Mouse (Mus musculus) G1E (cell line): ENCODE results near the gene Cep68. TPM values are rescaled to one million over a fixed set of nuclear protein-coding genes. Genes with fewer than 3 reads are reported as not detected.

Experiments
- ATAC-seq: 2 replicates; pipeline ENCODE4 v1.8.0; 2016; ENCODE audit warnings: mild to moderate bottlenecking; ENCODE audit not compliant: insufficient number of reproducible peaks, poor library complexity, low FRiP score, severe bottlenecking; ENCODE audit errors: extremely low read depth
- DNase-seq: peaks from one replicate; pipeline ENCODE4 v3.0.0; 2012; ENCODE audit warnings: low spot score
- H3K27me3 ChIP-seq: 2 replicates; pipeline ENCODE4 v1.6.1; 2012; ENCODE audit warnings: mild to moderate bottlenecking, low read length, inconsistent platforms; ENCODE audit not compliant: insufficient read depth
- H3K36me3 ChIP-seq: replicated peaks from 2 replicates; pipeline ENCODE3; 2012; ENCODE audit warnings: mild to moderate bottlenecking, inconsistent platforms
- H3K4me1 ChIP-seq: 2 replicates; pipeline ENCODE4 v1.6.1; 2012; ENCODE audit warnings: low read depth, low read length, inconsistent platforms, mixed read lengths; ENCODE audit not compliant: insufficient read depth
- H3K4me3 ChIP-seq: 2 replicates; pipeline ENCODE4 v1.5.1; 2012; ENCODE audit warnings: low read depth, mild to moderate bottlenecking, inconsistent platforms, low read length, moderate library complexity, mixed read lengths
- H3K9me3 ChIP-seq: replicated peaks from 2 replicates; pipeline ENCODE4 v1.6.1; 2012; ENCODE audit warnings: inconsistent platforms
- CTCF ChIP-seq: IDR thresholded peaks from 2 replicates; pipeline ENCODE4 v1.5.1; 2012; ENCODE audit warnings: low read depth, low read length, inconsistent platforms, mixed read lengths
- GATA1 ChIP-seq: IDR thresholded peaks from 2 replicates; pipeline ENCODE4 v1.6.1; 2012; ENCODE audit warnings: borderline replicate concordance, low read length, inconsistent platforms, mixed read lengths
- GATA2 ChIP-seq: IDR thresholded peaks from 2 replicates; pipeline ENCODE4 v1.6.1; 2012; ENCODE audit warnings: low read depth, low read length, inconsistent platforms, borderline replicate concordance
- POLR2AphosphoS5 ChIP-seq: IDR thresholded peaks from 2 replicates; pipeline ENCODE4 v1.6.1; 2012; ENCODE audit warnings: low read depth, low read length, inconsistent platforms; ENCODE audit not compliant: insufficient replicate concordance
- TAL1 ChIP-seq: conservative IDR thresholded peaks from 2 replicates; pipeline ENCODE4 v1.6.1; 2012; ENCODE audit warnings: low read depth, low read length, inconsistent platforms, mixed read lengths
- polyA plus RNA-seq: library from polyadenylated mRNA; stranded (reverse); fragments of >175 nt; gene quantifications from 2 replicates; pipeline ENCODE4 v1.2.3, GENCODE M21; 2012
- total RNA-seq, 2 experiments: library from RNA; stranded (forward) in 1 of 2; stranded (reverse) in 1 of 2; fragments of 200-1000 nt in 1 of 2; fragments of >200 nt in 1 of 2; fragmentation: Nextera tagmentation in 1 of 2; gene quantifications; 2 replicates each; pipeline ENCODE4 v1.2.3; 2014 to 2017

Cep68 gene
- total and polyA plus RNA-seq, 3 experiments, result 20.6 to 32.9 (median 23.3) TPM

- H3K36me3 ChIP-seq, result peaks cover 38% of the 10 kb centered on the region
- no peaks in the 10 kb centered on the region; the same call in 1 of the 2 replicates for H3K9me3 ChIP-seq
- DNase-seq, result peak; percentile 48
- H3K27me3 ChIP-seq, result peaks cover 6% of the 10 kb centered on the region; the same call in 1 of the 2 replicates
- no peak for ATAC-seq
- TF ChIP-seq GATA2, result no peak
- no peak for TF ChIP-seq CTCF
- no peak for TF ChIP-seq POLR2AphosphoS5
- no peak for TF ChIP-seq GATA1
- no peak for TF ChIP-seq TAL1
- peak overlapping the region; percentile 92 for H3K4me3 ChIP-seq
- peaks cover 50% of the 10 kb centered on the region for H3K4me1 ChIP-seq
These were observed 389 bp downstream of the Cep68 start for GRCm38 (mm10) chr11:20248840-20249239.

GRCm38 (mm10) chr11:20248277-20248676 is 952 bp downstream of the Cep68 start:
- TF ChIP-seq TAL1, result no peak
- no peak for TF ChIP-seq GATA2
- no peak for TF ChIP-seq POLR2AphosphoS5
- no peak for TF ChIP-seq GATA1
- TF ChIP-seq CTCF, result no peak
- Histone ChIP-seq H3K27me3 (0 out of 2 replicates have a peak, but pooled peaks cover 2% of the 10 kb centered on the region), H3K4me3 (peak overlapping the region; percentile 92; the same call in 1 of the 2 replicates), H3K4me1 (peaks cover 54% of the 10 kb centered on the region), H3K9me3 (no peaks in the 10 kb centered on the region), H3K36me3 (peaks cover 43% of the 10 kb centered on the region)
- no peak for ATAC-seq
- DNase-seq, result no peak

- no peak overlapping the region for H3K4me3 ChIP-seq
- peaks cover 61% of the 10 kb centered on the region for H3K4me1 ChIP-seq
- no peak for TF ChIP-seq GATA2
- no peak for TF ChIP-seq TAL1
- TF ChIP-seq GATA1, result no peak
- no peak for TF ChIP-seq POLR2AphosphoS5
- no peak for TF ChIP-seq CTCF
- H3K27me3 ChIP-seq, result no peaks in the 10 kb centered on the region
- DNase-seq (no peak), ATAC-seq (no peak)
- no peaks in the 10 kb centered on the region for H3K9me3 ChIP-seq
- peaks cover 53% of the 10 kb centered on the region for H3K36me3 ChIP-seq
These were observed 1.9 kb downstream of the Cep68 start for GRCm38 (mm10) chr11:20247146-20247855.

GRCm38 (mm10) chr11:20246616-20247015 is 2.6 kb downstream of the Cep68 start:
- H3K4me3 ChIP-seq, result no peak overlapping the region
- ATAC-seq, result no peak
- DNase-seq, result no peak
- H3K27me3 ChIP-seq, result no peaks in the 10 kb centered on the region
- H3K36me3 ChIP-seq, result peaks cover 58% of the 10 kb centered on the region
- peaks cover 61% of the 10 kb centered on the region for H3K4me1 ChIP-seq
- TF ChIP-seq POLR2AphosphoS5, result no peak
- TF ChIP-seq GATA1, result no peak
- TF ChIP-seq GATA2, result no peak
- no peak for TF ChIP-seq TAL1
- no peak for TF ChIP-seq CTCF
- no peaks in the 10 kb centered on the region for H3K9me3 ChIP-seq

GRCm38 (mm10) chr11:20245316-20245715 is 3.9 kb downstream of the Cep68 start:
- ATAC-seq, result no peak
- peaks cover 71% of the 10 kb centered on the region for H3K36me3 ChIP-seq
- TF ChIP-seq GATA2, result no peak
- no peak for TF ChIP-seq TAL1
- TF ChIP-seq CTCF, result no peak
- no peak for TF ChIP-seq POLR2AphosphoS5
- TF ChIP-seq GATA1, result no peak

More at GRCm38 (mm10) chr11:20245316-20245715, 3.9 kb downstream of the Cep68 start:
- no peak for DNase-seq
- H3K4me3 ChIP-seq, result no peak overlapping the region
- H3K27me3 ChIP-seq, result no peaks in the 10 kb centered on the region
- no peaks in the 10 kb centered on the region for H3K9me3 ChIP-seq
- H3K4me1 ChIP-seq, result peaks cover 51% of the 10 kb centered on the region
